Mouse (Mus musculus) subcutaneous adipose tissue, adult 2 months (tissue): ENCODE results near the gene Use1. TPM values are rescaled to one million over a fixed set of nuclear protein-coding genes. Genes with fewer than 3 reads are reported as not detected.

Experiments used
- polyA plus RNA-seq: library from polyadenylated mRNA; depleted of rRNA; stranded (reverse); fragments of >200 nt; gene quantifications from 2 replicates; pipeline ENCODE4 v1.2.3, GENCODE M21; 2012; ENCODE audit warnings: low replicate concordance; rRNA removed

Use1 gene
- polyA plus RNA-seq: 105 and 142 TPM in 2 replicates

DNA sequence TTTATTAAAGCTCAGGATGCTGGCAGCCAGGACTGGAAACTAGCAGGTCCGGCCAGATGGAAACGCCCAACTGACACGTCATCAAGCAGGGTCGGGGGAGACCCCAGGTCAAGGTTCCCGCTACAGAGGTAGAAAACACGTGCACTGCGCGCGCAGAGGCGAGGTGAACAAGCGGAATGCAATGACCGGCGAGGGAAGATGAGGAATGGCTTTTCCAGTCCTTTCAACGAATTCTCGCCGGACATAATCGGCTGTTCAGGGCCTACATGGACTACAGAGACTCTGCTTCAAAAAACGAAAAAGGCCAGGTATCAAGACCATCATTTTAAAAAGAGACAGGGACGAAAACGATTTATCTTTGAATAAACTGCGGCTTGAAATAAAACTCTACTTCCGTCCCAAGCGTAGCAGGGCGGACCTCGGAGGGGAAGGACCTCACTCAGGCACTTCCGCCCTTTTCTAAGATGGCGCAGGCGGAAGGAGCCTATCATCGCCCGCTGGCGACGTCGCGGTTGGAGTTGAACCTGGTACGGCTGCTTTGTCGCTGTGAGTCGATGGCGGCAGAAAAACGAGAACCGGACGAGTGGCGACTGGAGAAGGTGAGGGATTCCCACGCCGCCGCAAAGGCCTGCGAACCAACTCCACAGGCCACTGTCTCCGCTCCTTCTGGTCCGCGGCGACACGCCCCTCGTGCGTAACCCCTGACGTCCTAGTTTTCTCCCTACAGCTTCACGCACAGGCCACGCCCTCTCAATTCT is at the start of gene Use1:
Gene Use1, plus strand, starts transcription at position 78 of the 758 bp plus-strand sequence.

GRCm38 (mm10) chr8:71371236-71371848 is 4.7 kb downstream of the Use1 start, which contains the start of gene Ocel1:
TSS of gene Ocel1 (plus strand) at chr8:71371298.

DNA sequence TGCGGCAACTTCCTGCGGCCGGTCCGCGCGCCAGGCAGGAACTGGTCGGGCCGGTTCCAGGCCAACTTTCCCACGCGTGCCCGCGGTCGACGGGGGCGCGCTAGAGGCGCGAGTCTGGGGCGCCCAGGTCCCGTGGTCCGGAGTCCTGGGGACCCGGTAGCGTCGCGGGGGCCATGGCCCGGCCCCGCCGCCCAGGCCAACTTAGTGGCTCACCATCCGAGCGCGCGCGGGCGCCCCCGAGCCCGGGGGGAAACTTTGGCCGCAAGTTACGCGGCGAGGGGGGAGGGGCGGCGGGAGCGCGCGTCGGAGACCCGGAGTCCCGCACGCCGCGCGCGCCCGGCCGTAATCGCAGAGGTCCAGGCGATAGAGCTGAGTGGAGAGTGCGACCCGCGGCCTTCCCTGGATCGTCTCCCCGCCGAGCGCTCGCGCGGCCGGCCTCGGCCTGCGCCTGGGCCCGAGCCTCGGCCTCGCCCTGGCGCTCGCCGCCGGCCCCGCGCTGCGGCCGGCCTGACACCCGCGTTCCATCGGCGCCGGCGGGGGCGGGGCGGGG is 14.8 kb downstream of the Use1 start, which contains the start of gene Nr2f6:
Gene Nr2f6, minus strand, starts transcription at position 540 of the 550 bp plus-strand sequence.

DNA sequence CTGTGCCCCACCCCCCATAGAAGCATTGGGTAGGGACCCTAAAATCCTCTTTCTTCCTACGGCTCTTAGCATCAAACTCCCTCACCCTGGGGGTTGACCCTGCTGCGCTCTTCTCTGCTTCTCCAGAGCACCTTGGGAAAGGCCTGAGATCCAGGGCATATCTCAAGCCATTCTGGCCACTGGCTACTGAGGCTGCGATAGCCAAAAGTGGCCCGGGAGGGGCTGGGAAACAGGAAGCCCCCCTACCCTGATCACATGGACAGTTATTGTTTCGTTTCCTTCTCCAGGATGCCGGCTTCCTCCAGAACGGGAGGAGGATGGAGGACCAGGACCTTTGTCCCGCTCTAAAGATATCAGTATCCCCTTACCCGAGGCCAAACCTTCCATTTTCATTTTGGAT is 29.0 kb downstream of the Use1 start, which contains the start of gene Ushbp1:
Gene Ushbp1, minus strand, starts transcription at position 174 of the 400 bp plus-strand sequence.

GRCm38 (mm10) chr8:71396639-71397305 is 30.1 kb downstream of the Use1 start, which contains the start of gene Babam1:
TSS of gene Babam1 (plus strand) at chr8:71396861.

GRCm38 (mm10) chr8:71405401-71406098 is 38.9 kb downstream of the Use1 start, which contains the start of gene Ankle1:
TSS of gene Ankle1 (plus strand) at chr8:71406010.

Other genes starting within 250 kb of the Use1 start
- gene Myo9b, start 94.1 kb upstream of the Use1 start, polyA plus RNA-seq: 19.0 and 40.2 TPM in 2 replicates
- 4.6 and 9.8 TPM in 2 replicates for gene Haus8, start 93.9 kb upstream of the Use1 start, polyA plus RNA-seq
- gene Ocel1, start 4.5 kb downstream of the Use1 start, polyA plus RNA-seq: 11.9 and 19.6 TPM in 2 replicates
- gene Nr2f6, start 15.1 kb downstream of the Use1 start, polyA plus RNA-seq: 68.1 and 206 TPM in 2 replicates
- gene Ushbp1, start 29.0 kb downstream of the Use1 start, polyA plus RNA-seq: 56.1 and 192 TPM in 2 replicates
- 106 and 146 TPM in 2 replicates for gene Babam1, start 30.0 kb downstream of the Use1 start, polyA plus RNA-seq
- gene Ankle1, start 39.2 kb downstream of the Use1 start, polyA plus RNA-seq: 0.79 and 10.8 TPM in 2 replicates
- gene Abhd8, start 96.8 kb downstream of the Use1 start, polyA plus RNA-seq: 14.1 and 59.1 TPM in 2 replicates
- gene Mrpl34, start 98.1 kb downstream of the Use1 start, polyA plus RNA-seq: 81.9 and 83.9 TPM in 2 replicates
- gene Dda1, start 102.4 kb downstream of the Use1 start, polyA plus RNA-seq: 93.2 and 103 TPM in 2 replicates
- gene Ano8, start 119.1 kb downstream of the Use1 start, polyA plus RNA-seq: 28.7 and 33.8 TPM in 2 replicates
- 22.1 and 42.5 TPM in 2 replicates for gene Gtpbp3, start 121.3 kb downstream of the Use1 start, polyA plus RNA-seq
- gene Plvap, start 144.9 kb downstream of the Use1 start, polyA plus RNA-seq: 129 and 167 TPM in 2 replicates
- gene Ccdc194, start 158.9 kb downstream of the Use1 start, polyA plus RNA-seq: 0.40 and 0.95 TPM in 2 replicates
- 275 and 658 TPM in 2 replicates for gene Bst2, start 170.6 kb downstream of the Use1 start, polyA plus RNA-seq
- gene Mvb12a, start 176.1 kb downstream of the Use1 start, polyA plus RNA-seq: 76.0 and 183 TPM in 2 replicates
- 0.99 and 11.3 TPM in 2 replicates for gene Tmem221, start 192.0 kb downstream of the Use1 start, polyA plus RNA-seq
- gene Nxnl1, start 199.8 kb downstream of the Use1 start, polyA plus RNA-seq: 0.68 and 2.1 TPM in 2 replicates
- 501 and 576 TPM in 2 replicates for gene Slc27a1, start 202.0 kb downstream of the Use1 start, polyA plus RNA-seq
- 133 and 189 TPM in 2 replicates for gene Pgls, start 225.3 kb downstream of the Use1 start, polyA plus RNA-seq
- gene Fam129c, start 230.8 kb downstream of the Use1 start, polyA plus RNA-seq: 5.0 and 6.6 TPM in 2 replicates
- 132 and 266 TPM in 2 replicates for gene Colgalt1, start 244.2 kb downstream of the Use1 start, polyA plus RNA-seq